ENCODE assay signal across 8 mouse cellular contexts in genomic region chr5:117138295-117138988, GRCm38 (mm10). TPM values are rescaled to one million over a fixed set of nuclear protein-coding genes. Genes with fewer than 3 reads are reported as not detected.
DNase-seq lines count a peak whose midpoint lies in the region; ATAC-seq lines count a peak whose summit lies in the region.

No protein-coding gene starts in this region.

- H3K27ac ChIP-seq in kidney, embryonic 14.5 days (ENCODE audit: low read depth, low read length): no peak overlapping the region

- H3K4me2 ChIP-seq in kidney, embryonic 14.5 days (replicated peaks; ENCODE audit: low read depth, low read length): no peak overlapping the region

- no peaks in the 10 kb centered on the region for H3K9me3 ChIP-seq in kidney, embryonic 14.5 days (ENCODE audit: control insufficient read depth, low read length)

- H3K27me3 ChIP-seq in kidney, embryonic 14.5 days (ENCODE audit: control insufficient read depth, insufficient read depth, low read length): no peaks in the 10 kb centered on the region

- DNase-seq in A20 (ENCODE audit: low read depth, low spot score): peak; percentile 41
- DNase-seq in right cerebral cortex, postnatal 36 days (ENCODE audit: low spot score in 2 of 2): no peak
- no peak for DNase-seq in urinary bladder, postnatal 4 days (ENCODE audit: low spot score in 2 of 2)
- DNase-seq in cerebellum, postnatal 4 days (ENCODE audit: low spot score in 2 of 2): no peak

- H3K36me3 ChIP-seq in kidney, embryonic 14.5 days (ENCODE audit: control insufficient read depth, insufficient read depth, low read length): no peaks in the 10 kb centered on the region

- H3K4me1 ChIP-seq in kidney, embryonic 14.5 days (ENCODE audit: control insufficient read depth, insufficient read depth, low read length): peaks cover 13% of the 10 kb centered on the region

- ATAC-seq in common myeloid progenitor, adult 5-6 weeks (replicated peaks; ENCODE audit: low read depth, poor library complexity, severe bottlenecking): peak; percentile 57
- ATAC-seq in hematopoietic stem cell, adult 5-6 weeks (replicated peaks in 1 of 2; ENCODE audit: insufficient read depth in 1 of 2, low FRiP score in 2 of 2, low TSS enrichment in 1 of 2, low read depth in 1 of 2, poor library complexity in 2 of 2, severe bottlenecking in 2 of 2): peak; percentile 44 to 59
- peak; percentile 62 for ATAC-seq in megakaryocyte, adult 5-6 weeks (ENCODE audit: poor library complexity, severe bottlenecking)
- ATAC-seq in kidney, embryonic 14.5 days (ENCODE audit: low FRiP score, low TSS enrichment): no peak

- H3K9ac ChIP-seq in kidney, embryonic 14.5 days (ENCODE audit: low read depth, low read length): no peak overlapping the region

- WGBS in kidney, embryonic 14.5 days: 67% methylated on average over 11 of the region's 11 CpGs

- H3K4me3 ChIP-seq in kidney, embryonic 14.5 days (ENCODE audit: low read length): no peak overlapping the region

RNA-seq across cellular contexts. Expression of gene Taok3, which starts 18.5 kb away (rescaled TPM):
- total RNA-seq in common myeloid progenitor, adult 5-6 weeks (2017): 88.0 and 100 TPM in 2 replicates
- total RNA-seq in hematopoietic stem cell, adult 5-6 weeks (2017): 63.8 and 70.4 TPM in 2 replicates
- 73.8 and 80.2 TPM in 2 replicates for total RNA-seq in megakaryocyte, adult 5-6 weeks (2015)
- total RNA-seq in megakaryocyte, adult 5-6 weeks (2017): 57.5 and 72.8 TPM in 2 replicates
- polyA plus RNA-seq in kidney, embryonic 14.5 days (2014; fragmentation: Nextera tagmentation; extraction: Ambion mirVana): 11.7 and 16.3 TPM in 2 replicates

RNA-seq across cellular contexts. Expression of gene Suds3, which starts 22.5 kb away (rescaled TPM):
- 93.5 and 95.5 TPM in 2 replicates for total RNA-seq in common myeloid progenitor, adult 5-6 weeks (2017)
- total RNA-seq in hematopoietic stem cell, adult 5-6 weeks (2017): 74.9 and 115 TPM in 2 replicates
- 18.0 and 18.8 TPM in 2 replicates for total RNA-seq in megakaryocyte, adult 5-6 weeks (2015)
- 93.5 and 102 TPM in 2 replicates for total RNA-seq in megakaryocyte, adult 5-6 weeks (2017)
- polyA plus RNA-seq in kidney, embryonic 14.5 days (2014; fragmentation: Nextera tagmentation; extraction: Ambion mirVana): 49.2 and 70.7 TPM in 2 replicates
